Mouse (Mus musculus) G1E (cell line): ENCODE measurements around the gene Gpr107.

Experiments
- CTCF ChIP-seq: IDR thresholded peaks from 2 replicates; pipeline ENCODE4 v1.5.1; 2012; ENCODE audit warnings: low read depth, low read length, inconsistent platforms, mixed read lengths
- TAL1 ChIP-seq: conservative IDR thresholded peaks from 2 replicates; pipeline ENCODE4 v1.6.1; 2012; ENCODE audit warnings: low read depth, low read length, inconsistent platforms, mixed read lengths

DNA sequence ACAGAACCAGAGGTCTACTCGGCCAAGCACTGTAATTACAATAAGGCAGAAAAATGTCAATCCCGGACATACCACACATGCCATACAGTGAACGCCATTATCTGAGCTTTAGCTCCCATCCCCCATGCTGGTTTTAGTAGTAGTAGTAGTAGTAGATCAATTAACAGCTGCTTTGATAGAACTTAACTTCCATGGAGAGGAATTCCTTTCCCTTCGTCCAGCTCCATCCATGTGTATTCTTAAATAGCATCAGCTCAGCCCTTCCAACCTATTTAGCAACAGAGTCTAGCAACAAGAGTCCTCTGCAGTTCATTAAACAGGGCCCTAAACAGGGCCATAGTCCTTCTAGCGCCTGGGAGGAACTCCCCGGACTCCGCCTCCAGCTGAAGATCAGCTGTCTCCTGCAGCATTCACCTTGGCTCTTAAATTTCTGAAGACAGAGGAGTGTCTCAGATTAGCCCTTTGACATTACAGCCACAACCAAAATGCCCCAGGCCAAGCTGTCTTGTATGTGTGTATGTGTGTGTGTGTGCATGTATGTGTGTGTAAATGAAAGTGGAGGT is 30.9 kb upstream of the Gpr107 start:
- TF ChIP-seq CTCF (no peak), TAL1 (no peak)
